In genomic region chr17:88085976-88086375, GRCm38 (mm10) we compare ENCODE assay signal across 28 mouse cellular contexts. TPM values are rescaled to one million over a fixed set of nuclear protein-coding genes. Genes with fewer than 3 reads are reported as not detected.
A peak's percentile ranks its signal among the peaks of the same experiment; 100 is the strongest.
DNase-seq lines count a peak whose midpoint lies in the region; ATAC-seq and TF ChIP-seq lines count a peak whose summit lies in the region.
"Had no signal": no experiment of that assay in that cellular context is flagged by ENCODE, and none has a peak within 500 bp of the region (broad histone marks: within the 10 kb centered on the region; RNA-seq: fewer than 3 reads in every experiment).

No protein-coding gene starts in this region.

- intact Hi-C loops in heart, adult 2 months (cut with DNase I): no loop called here
- intact Hi-C loops in heart, postnatal 14 days (cut with DNase I): no loop called here

- no peak overlapping the region for H3K27ac ChIP-seq in heart, adult 2 months
- no peak overlapping the region for H3K27ac ChIP-seq in hindbrain, embryonic 11.5 days (ENCODE audit: low read depth, low read length)
- H3K27ac ChIP-seq: hindbrain, embryonic 12.5 days; hindbrain, postnatal 0 days; limb, embryonic 12.5 days; macrophage; stomach, postnatal 0 days had no signal

- ATAC-seq in megakaryocyte progenitor cell, adult 5-6 weeks (replicated peaks; ENCODE audit: poor library complexity): 0 out of 2 replicates have a peak, but pooled peaks have one; percentile 46
- ATAC-seq in hindbrain, embryonic 11.5 days (ENCODE audit: low FRiP score): no peak
- ATAC-seq: forebrain, postnatal 0 days; hindbrain, postnatal 0 days; intestine, embryonic 16.5 days had no signal

- no peak for DNase-seq in heart, adult 2 months
- DNase-seq in heart, postnatal 14 days: no peak
- DNase-seq in 416B (ENCODE audit: low read depth): peak; percentile 4
- peak; percentile 56 for DNase-seq in ES-CJ7 (ENCODE audit: low read depth, low spot score)
- DNase-seq in layer of hippocampus, postnatal 14 days (ENCODE audit: low spot score in 2 of 2): no peak
- DNase-seq in hindbrain, embryonic 11.5 days (ENCODE audit: low spot score): no peak
- DNase-seq: adrenal gland, adult 8-10 months; cerebellum, adult 2 months; cerebellum, postnatal 14 days; forebrain, postnatal 0 days; kidney, adult 9 months; kidney, postnatal 10 days; layer of hippocampus, adult 9-11 months; lung, adult 2 months; lung, postnatal 10 days; midbrain, embryonic 14.5 days; right cerebral cortex, adult 18-20 months; spleen, adult 18-20 months; thymus, adult 18-20 months had no signal

- H3K36me3 ChIP-seq in heart, adult 2 months (ENCODE audit: control insufficient read depth, insufficient read depth, low read length): no peaks in the 10 kb centered on the region
- no peaks in the 10 kb centered on the region for H3K36me3 ChIP-seq in hindbrain, embryonic 11.5 days (ENCODE audit: control insufficient read depth, insufficient read depth, low read length)
- H3K36me3 ChIP-seq: hindbrain, embryonic 12.5 days; limb, embryonic 12.5 days had no signal

- 92% methylated on average over 11 of the region's 11 CpGs for WGBS in heart, adult 2 months
- 93% methylated on average over 11 of the region's 11 CpGs for WGBS in hindbrain, embryonic 11.5 days

- no peaks in the 10 kb centered on the region for H3K9me3 ChIP-seq in hindbrain, embryonic 11.5 days (ENCODE audit: control insufficient read depth, low read length)
- H3K9me3 ChIP-seq: hindbrain, embryonic 12.5 days; limb, embryonic 12.5 days had no signal

- no peak for TF ChIP-seq POLR2A in heart, adult 2 months (IDR thresholded peaks at IDR 0.05; ENCODE audit: insufficient read depth, low read depth, low read length)

- H3K79me2 ChIP-seq in heart, adult 2 months (replicated peaks; ENCODE audit: control insufficient read depth, insufficient read depth, low read length): no peaks in the 10 kb centered on the region

- no peak overlapping the region for H3K4me2 ChIP-seq in hindbrain, embryonic 11.5 days (replicated peaks; ENCODE audit: low read depth, low read length)
- H3K4me2 ChIP-seq: hindbrain, embryonic 12.5 days; limb, embryonic 12.5 days; liver, embryonic 11.5 days had no signal

- no peaks in the 10 kb centered on the region for H3K4me1 ChIP-seq in heart, adult 2 months (ENCODE audit: control insufficient read depth, insufficient read depth, low read length)
- H3K4me1 ChIP-seq in hindbrain, embryonic 11.5 days (replicated peaks; ENCODE audit: control insufficient read depth, insufficient read depth, low read length): no peaks in the 10 kb centered on the region
- H3K4me1 ChIP-seq: hindbrain, embryonic 12.5 days had no signal

- no peak for TF ChIP-seq EP300 in heart, adult 2 months (IDR thresholded peaks at IDR 0.05; ENCODE audit: insufficient read depth, low read depth, low read length)

- H3K27me3 ChIP-seq in heart, adult 2 months (ENCODE audit: control insufficient read depth, insufficient read depth, low read length): no peaks in the 10 kb centered on the region
- no peaks in the 10 kb centered on the region for H3K27me3 ChIP-seq in hindbrain, embryonic 11.5 days (ENCODE audit: control insufficient read depth, insufficient read depth, low read length)
- H3K27me3 ChIP-seq: hindbrain, embryonic 12.5 days; limb, embryonic 12.5 days had no signal

- TF ChIP-seq CTCF in heart, adult 2 months (IDR thresholded peaks at IDR 0.05): 0 out of 2 replicates have a peak, but pooled peaks have one; percentile 4

- H3K9ac ChIP-seq in heart, adult 2 months (ENCODE audit: low read depth, low read length): no peak overlapping the region
- no peak overlapping the region for H3K9ac ChIP-seq in hindbrain, embryonic 11.5 days (ENCODE audit: low read depth, low read length)
- H3K9ac ChIP-seq: forebrain, postnatal 0 days; hindbrain, embryonic 12.5 days; limb, embryonic 12.5 days had no signal

- H3K4me3 ChIP-seq in heart, adult 2 months: no peak overlapping the region
- H3K4me3 ChIP-seq in hindbrain, embryonic 11.5 days (ENCODE audit: low read depth, low read length): no peak overlapping the region
- H3K4me3 ChIP-seq: erythroblast, embryonic 14.5 days; hindbrain, embryonic 12.5 days; limb, embryonic 12.5 days had no signal

RNA-seq across cellular contexts. Expression of gene Fbxo11, which starts 20.9 kb away (rescaled TPM):
- total RNA-seq in heart, adult 2 months (2021): 10 to 100 TPM; 31.2 to 35.1 TPM
- 13.4 and 27.9 TPM in 2 replicates for polyA plus RNA-seq in heart, adult 2 months (2012; rRNA removed)
- total RNA-seq in heart, postnatal 14 days (2021): 10 to 100 TPM; 40.7 to 41.4 TPM
- 32.0 and 35.0 TPM in 2 replicates for total RNA-seq in megakaryocyte progenitor cell, adult 5-6 weeks (2015)
- 17.8 and 22.7 TPM in 2 replicates for total RNA-seq in megakaryocyte progenitor cell, adult 5-6 weeks (2017)
- 100 to 1,000 TPM; 114 to 117 TPM for total RNA-seq in layer of hippocampus, postnatal 14 days (2021)
- 41.5 and 44.7 TPM in 2 replicates for polyA plus RNA-seq in hindbrain, embryonic 11.5 days (2014; fragmentation: Nextera tagmentation; extraction: Ambion mirVana)

Comparison
In these comparisons a context has a peak if more than half of its experiments do, and no peak if none do; other contexts are left out.
1. DNase-seq: peak in 416B (single experiment) and ES-CJ7 (single experiment); none in heart, adult 2 months (0 of 2), heart, postnatal 14 days (0 of 2), layer of hippocampus, postnatal 14 days (0 of 2) and hindbrain, embryonic 11.5 days (single experiment).